8 mouse cellular contexts compared by ENCODE assay signal in genomic region chr8:70839408-70840351, GRCm38 (mm10). TPM values are rescaled to one million over a fixed set of nuclear protein-coding genes. Genes with fewer than 3 reads are reported as not detected.
DNase-seq lines count a peak whose midpoint lies in the region; ATAC-seq lines count a peak whose summit lies in the region.

Gene Arrdc2, minus strand, starts transcription at chr8:70839720.

- peak within 1 kb of the TSS; percentile 70 for H3K27ac ChIP-seq in forebrain, embryonic 14.5 days (ENCODE audit: low read depth, low read length)
- peak within 1 kb of the TSS; percentile 93 for H3K27ac ChIP-seq in neural tube, embryonic 15.5 days (replicated peaks)

- peak; percentile 97 for ATAC-seq in forebrain, embryonic 14.5 days
- ATAC-seq in neural tube, embryonic 15.5 days (ENCODE audit: low FRiP score), result peak; percentile 95

- intact Hi-C loops in heart, postnatal 14 days (cut with DNase I), result no loop called here

- no peaks in the 10 kb centered on the region for H3K9me3 ChIP-seq in forebrain, embryonic 14.5 days (replicated peaks; ENCODE audit: control insufficient read depth, low read length)
- no peaks in the 10 kb centered on the region for H3K9me3 ChIP-seq in neural tube, embryonic 15.5 days (replicated peaks)

- no peaks in the 10 kb centered on the region for H3K27me3 ChIP-seq in forebrain, embryonic 14.5 days (replicated peaks; ENCODE audit: control insufficient read depth, insufficient read depth, low read length)
- no peaks in the 10 kb centered on the region for H3K27me3 ChIP-seq in neural tube, embryonic 15.5 days (replicated peaks)

- peak; percentile 100 for DNase-seq in ES-CJ7 (ENCODE audit: low read depth, low spot score)
- peak; percentile 98 for DNase-seq in cerebellum, adult 11 months
- DNase-seq in forebrain, embryonic 14.5 days (ENCODE audit: low spot score), result peak; percentile 100
- DNase-seq in heart, postnatal 14 days, result peak; percentile 96 to 97
- peak; percentile 100 for DNase-seq in layer of hippocampus, adult 11-12 months (ENCODE audit: low spot score)
- DNase-seq in lung, adult 18-20 months, result peak; percentile 100
- DNase-seq in testis, postnatal 14 days (ENCODE audit: low spot score), result peak; percentile 100

- H3K9ac ChIP-seq in forebrain, embryonic 14.5 days (ENCODE audit: low read length), result peak within 1 kb of the TSS; percentile 78
- H3K9ac ChIP-seq in neural tube, embryonic 15.5 days (replicated peaks), result peak within 1 kb of the TSS; percentile 61

- peaks cover 5% of the 10 kb centered on the region; the same call in 1 of the 2 replicates for H3K4me1 ChIP-seq in forebrain, embryonic 14.5 days (ENCODE audit: control insufficient read depth, insufficient read depth, low read length)
- H3K4me1 ChIP-seq in neural tube, embryonic 15.5 days, result peaks cover 24% of the 10 kb centered on the region

- peak within 1 kb of the TSS; percentile 79 for H3K4me2 ChIP-seq in forebrain, embryonic 14.5 days (ENCODE audit: low read length)
- H3K4me2 ChIP-seq in neural tube, embryonic 15.5 days, result peak within 1 kb of the TSS; percentile 79

- H3K36me3 ChIP-seq in forebrain, embryonic 14.5 days (ENCODE audit: control insufficient read depth, insufficient read depth, low read length), result 0 out of 2 replicates have a peak, but pooled peaks cover 2% of the 10 kb centered on the region
- peaks cover 5% of the 10 kb centered on the region; the same call in 1 of the 2 replicates for H3K36me3 ChIP-seq in neural tube, embryonic 15.5 days

- peak within 1 kb of the TSS; percentile 60 for H3K4me3 ChIP-seq in forebrain, embryonic 14.5 days (ENCODE audit: low read depth, low read length)
- H3K4me3 ChIP-seq in neural tube, embryonic 15.5 days (replicated peaks), result peak within 1 kb of the TSS; percentile 55

- 2% methylated on average over 55 of the region's 55 CpGs for WGBS in forebrain, embryonic 14.5 days
- WGBS in neural tube, embryonic 15.5 days, result 3% methylated on average over 55 of the region's 55 CpGs

RNA-seq across cellular contexts. Expression of gene Arrdc2, which starts in this region (rescaled TPM):
- polyA plus RNA-seq in forebrain, embryonic 14.5 days (2014; fragmentation: Nextera tagmentation; extraction: Ambion mirVana), result 6.8 and 7.4 TPM in 2 replicates
- total RNA-seq in heart, postnatal 14 days (2021), result 10 to 100 TPM; 22.4 to 23.9 TPM
- polyA plus RNA-seq in neural tube, embryonic 15.5 days (2015; fragmentation: Nextera tagmentation; extraction: Ambion mirVana), result 7.8 and 8.5 TPM in 2 replicates

Comparison
In these comparisons a context has a peak if more than half of its experiments do, and no peak if none do; other contexts are left out.
1. Peak in every context shown above with its lines: DNase-seq, ATAC-seq, H3K4me3 ChIP-seq and H3K27ac ChIP-seq.